Mouse (Mus musculus): ENCODE data around the gene Itgax.
"Not testable (repeated sequence)": the region's sequence is repeated elsewhere in the genome, so short reads cannot be mapped to it uniquely, and the experiment has no call there.

Gene Itgax

DNA sequence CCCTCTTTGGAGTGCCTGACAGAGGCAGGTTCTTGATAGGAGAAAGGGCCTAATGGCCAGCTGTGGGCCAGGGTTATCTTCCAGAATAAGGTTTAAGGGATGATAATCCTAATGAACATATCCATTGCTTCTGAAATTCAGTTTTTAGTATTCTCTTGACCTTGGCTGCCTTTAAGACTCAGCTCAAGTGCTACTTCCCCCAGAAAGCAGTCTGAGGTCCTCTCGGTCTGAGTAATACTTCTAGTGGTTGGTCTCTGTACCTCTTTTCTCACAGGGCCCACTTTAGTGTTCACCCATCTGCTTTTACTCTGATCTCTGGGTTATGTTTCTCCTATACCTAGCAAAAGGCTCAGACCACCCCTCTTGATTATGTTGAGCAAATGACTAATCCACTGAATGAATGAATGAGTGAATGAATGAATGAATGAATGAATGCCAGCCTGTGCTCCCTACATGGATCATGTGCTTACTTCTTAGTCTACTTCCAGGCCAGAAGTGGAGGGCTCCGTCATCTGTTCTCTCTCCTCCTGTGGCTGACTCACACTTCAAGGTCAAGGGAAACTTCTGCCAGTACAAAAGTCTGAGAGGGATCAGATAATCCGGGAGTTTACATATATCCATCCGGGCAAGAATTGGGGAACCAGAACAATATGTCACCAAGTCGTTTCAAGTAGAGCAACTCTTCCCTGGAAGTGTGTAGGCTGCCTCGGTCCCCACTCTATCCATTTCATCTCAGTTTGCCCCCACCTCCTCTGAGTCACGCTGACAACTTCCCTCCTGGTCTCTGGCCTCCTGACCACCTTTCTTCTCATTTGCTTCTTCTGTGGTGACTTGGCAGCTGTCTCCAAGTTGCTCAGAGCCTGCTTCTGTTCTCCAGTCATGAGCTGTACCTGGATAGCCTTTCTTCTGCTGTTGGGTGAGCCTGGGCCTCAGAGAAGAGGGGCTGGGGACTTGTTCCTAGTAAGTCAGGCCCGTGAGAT, at the start of gene Itgax:
Gene Itgax, plus strand, starts transcription at position 807 of the 980 bp plus-strand sequence.
- peak; percentile 9 for DNase-seq

DNA sequence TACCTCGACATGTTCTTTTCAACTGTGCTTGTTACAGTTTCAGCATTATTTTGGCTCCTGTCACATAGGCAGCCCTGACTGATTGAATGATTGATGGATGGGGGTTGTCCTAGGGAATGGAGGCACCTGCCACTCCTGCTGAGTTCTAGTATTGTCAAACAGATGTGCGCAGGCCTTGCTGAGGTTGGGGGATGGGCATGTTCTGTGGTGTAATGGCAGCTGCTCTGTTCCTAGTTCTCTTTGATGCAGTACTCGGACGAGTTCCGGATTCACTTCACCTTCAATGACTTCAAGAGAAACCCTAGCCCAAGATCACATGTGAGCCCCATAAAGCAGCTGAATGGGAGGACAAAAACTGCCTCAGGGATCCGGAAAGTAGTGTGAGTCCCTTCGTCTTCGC, 49.3 kb upstream of the Itgax start:
- DNase-seq: no peak

DNA sequence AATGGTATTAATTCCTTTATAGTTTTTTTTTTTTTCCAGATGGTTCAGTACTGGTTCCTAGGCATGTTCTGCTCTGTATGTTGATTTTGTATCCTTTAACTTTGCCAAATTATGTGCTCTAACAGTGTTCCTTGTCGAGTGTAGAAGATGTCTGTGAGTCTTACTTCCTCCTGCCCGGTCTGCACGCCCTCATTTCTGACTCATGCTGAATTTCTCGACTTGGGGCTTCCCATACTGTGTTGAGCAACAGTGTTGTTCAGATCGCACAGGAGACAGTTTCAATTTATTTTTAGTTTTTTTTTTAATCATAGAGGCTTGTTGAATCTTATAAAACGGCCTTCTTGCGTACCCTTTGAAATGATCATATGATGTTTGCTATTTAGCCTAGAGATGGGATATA, 40.2 kb upstream of the Itgax start:
- DNase-seq: no peak

DNA sequence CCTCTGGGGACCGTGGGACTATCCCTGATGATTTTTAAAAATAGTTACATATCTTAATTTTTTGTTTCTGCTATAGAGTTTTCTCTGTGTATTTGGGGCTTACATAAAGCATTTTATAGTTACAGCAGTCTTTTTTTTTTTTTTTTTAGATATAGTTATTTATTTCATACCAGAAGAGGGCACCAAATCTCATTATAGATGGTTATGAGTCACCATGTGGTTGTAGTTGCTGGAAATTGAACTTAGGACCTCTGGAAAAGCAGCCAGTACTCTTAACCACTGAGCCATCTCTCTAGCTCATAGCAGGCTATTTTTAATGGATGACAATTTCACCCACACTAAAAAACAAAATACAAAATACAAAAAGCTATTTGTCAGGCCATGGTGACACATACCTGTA, 31.2 kb upstream of the Itgax start:
- DNase-seq: no peak

DNA sequence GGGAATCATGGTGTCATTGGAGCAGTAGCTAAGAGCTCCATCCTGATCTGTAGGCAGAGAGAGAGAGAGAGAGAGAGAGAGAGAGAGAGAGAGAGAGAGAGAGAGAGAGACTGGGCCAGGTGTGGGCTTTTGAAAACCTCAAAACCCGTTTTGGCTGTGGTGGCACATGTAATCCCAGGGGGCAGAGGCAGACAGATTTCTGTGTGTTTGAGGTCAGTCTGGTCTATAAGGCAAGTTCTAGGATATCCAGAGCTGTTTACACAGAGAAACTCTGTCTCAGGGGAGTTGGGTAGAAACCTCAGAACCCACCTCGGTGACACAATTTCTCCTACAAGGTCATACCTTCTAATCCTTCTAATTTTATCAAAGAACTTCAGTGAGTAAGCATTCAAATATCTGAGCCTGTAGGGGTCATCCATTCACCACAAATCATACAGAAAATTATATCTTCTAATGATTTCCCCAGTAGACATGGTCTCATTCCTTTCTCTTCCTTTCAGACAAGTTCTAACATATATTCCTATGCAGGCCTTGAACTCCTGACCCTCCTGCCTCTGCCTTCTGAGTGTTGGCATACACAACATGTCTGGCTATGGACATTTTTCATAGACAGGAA, 28.5 kb upstream of the Itgax start:
- no peak for DNase-seq

DNA sequence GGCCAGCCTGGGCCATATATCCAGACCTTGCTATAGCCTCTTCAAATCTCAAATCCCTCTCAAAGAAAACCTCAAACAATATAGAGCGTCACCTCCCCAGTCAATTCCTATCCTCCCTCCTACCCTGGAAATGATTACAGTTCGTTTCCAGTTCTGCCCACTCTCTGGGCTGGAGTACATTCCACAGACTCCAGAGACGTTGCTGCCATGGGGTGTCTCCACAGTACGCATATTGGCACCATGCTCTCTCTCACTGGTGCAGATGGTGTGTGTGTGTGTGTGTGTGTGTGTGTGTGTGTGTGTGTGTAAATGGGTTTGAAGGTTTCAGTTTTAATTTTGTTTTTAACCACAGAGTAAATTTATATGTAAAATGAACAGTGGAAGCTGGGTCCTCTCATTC, 24.1 kb upstream of the Itgax start:
- DNase-seq: no peak

DNA sequence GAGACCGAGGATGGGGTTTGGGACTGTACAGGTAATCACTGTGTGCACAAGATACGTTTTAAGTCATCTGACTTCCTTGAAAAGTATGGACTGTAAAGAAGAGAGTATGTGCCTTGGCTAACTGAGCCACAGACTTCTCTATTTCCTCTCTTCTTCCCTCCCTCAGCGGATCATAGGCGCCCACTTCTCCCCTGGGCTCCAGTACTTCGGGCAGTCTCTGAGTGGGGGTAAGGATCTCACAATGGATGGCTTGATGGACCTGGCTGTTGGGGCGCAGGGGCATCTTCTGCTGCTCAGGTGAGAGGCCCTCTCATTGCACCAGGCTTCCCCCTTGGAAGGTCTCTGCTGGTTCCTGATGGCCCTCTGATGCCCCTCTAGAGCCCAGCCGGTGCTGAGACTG, 21.9 kb upstream of the Itgax start:
- peak; percentile 0 for DNase-seq

DNA sequence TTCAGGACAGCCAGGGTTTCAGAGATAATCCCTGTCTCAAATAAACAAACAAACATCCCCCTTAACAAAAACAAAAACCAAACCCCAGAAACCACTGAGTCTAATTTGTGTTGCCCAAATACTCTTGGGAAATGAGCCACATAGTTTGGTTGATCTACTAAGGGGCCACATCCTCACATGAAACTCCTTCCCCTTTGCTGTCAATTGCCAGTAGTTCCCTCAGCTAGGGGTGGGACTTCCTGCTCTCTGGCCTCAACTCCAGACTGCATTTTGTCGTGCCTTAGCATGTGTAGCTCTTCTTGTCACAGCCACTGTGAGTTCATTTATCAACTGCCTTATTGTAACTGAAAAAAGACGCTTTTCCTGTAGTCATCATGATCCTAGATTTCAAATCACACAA, 19.0 kb upstream of the Itgax start:
- DNase-seq: peak; percentile 3

DNA sequence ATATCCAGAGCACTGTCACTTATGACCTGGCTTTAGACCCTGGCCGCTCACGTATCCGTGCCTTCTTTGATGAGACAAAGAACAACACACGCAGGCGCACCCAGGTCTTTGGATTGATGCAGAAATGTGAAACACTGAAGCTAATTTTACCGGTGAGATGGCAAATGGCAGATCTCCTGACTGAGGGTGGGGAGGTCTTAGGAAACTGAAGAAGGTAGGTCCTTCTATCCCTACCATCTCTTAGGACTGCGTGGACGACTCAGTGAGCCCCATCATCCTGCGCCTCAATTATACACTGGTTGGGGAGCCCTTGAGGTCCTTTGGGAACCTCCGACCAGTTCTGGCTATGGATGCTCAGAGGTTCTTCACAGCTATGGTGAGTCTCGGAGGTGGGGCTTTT, 17.2 kb upstream of the Itgax start:
- DNase-seq: peak; percentile 0

DNA sequence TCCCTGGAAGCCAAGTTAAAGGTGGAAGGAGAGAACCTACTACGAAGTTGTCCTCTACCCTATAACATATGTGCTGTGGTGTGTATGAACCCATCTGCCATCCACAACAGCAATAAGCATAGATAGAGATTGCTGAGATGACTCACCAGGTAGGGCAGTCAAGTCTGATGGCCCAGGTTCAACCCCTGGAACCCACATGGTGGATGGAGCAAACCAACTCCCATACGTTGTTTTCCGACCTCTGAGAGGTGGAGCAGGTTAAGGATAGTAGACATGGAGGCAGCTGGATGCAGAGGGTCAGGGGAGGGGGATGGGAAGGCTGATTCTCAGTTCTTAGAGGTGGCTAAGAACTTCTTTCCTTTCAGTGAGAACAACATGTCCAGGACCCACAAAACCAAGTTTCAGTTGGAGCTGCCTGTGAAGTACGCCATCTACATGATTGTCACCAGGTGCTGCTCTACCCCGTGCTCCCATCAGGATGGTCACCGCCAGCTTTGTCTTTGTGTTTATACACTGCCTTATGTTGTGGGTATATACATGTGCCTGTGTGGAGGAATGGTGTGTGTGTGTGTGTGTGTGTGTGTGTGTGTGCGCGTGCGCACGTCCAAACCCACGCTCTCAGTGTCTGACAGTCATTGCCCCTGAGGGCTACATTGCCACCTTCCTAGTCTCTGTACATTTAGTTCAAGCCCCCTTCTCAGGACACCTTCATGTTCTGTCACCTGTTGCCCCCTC, 14.8 kb upstream of the Itgax start:
- peak; percentile 0 for DNase-seq

DNA sequence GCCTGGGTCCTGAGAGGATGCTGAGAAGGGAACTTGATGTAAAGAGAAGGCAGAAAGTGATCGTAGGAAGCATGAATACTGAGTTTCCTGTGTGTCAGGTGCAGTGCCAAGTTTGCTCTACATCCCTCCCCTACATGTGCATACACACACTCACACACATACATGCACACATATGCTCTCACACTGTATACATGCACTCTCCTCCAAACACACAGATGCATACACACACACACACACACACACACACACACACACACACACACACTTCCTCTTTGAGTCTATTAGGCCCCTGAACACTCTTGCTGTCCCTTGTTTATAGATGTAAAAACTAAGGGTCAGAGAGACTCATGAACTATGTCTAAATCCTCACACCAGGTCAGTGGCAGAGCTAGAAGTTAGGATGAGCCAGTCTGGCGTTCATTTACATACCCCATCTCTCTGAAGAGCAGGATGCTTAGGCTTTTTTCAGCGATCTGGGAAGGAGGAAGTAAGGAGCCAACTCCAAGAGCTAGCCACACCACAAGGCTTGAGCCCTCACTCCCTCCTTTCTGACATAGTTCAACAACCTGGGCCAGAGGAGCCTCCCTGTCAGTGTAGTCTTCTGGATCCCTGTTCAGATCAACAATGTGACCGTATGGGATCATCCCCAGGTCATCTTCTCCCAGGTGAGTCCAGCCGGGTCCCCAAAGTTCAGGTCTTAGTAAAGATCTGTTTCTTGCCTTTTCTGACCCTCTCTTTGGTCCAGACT, 14.0 kb upstream of the Itgax start:
- peak; percentile 1 for DNase-seq

DNA sequence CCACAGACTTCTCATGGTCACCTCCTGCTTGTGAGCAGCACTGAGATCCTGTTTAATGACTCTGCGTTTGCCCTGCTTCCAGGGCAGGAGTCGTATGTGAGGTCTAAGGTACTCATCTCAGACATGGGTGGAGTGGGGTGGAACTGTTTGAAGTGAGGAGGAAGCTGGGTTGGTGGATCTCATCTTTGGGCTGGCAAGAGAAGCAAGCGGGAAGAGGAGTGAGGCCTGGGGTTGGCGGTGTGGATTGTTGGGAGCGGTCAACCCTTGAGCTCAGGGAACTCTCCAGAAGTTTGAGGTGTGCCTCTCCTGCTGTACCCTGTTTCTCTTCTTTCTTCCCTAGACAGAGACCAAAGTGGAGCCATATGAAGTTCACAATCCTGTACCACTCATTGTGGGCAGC, 13.0 kb upstream of the Itgax start:
- peak; percentile 0 for DNase-seq

DNA sequence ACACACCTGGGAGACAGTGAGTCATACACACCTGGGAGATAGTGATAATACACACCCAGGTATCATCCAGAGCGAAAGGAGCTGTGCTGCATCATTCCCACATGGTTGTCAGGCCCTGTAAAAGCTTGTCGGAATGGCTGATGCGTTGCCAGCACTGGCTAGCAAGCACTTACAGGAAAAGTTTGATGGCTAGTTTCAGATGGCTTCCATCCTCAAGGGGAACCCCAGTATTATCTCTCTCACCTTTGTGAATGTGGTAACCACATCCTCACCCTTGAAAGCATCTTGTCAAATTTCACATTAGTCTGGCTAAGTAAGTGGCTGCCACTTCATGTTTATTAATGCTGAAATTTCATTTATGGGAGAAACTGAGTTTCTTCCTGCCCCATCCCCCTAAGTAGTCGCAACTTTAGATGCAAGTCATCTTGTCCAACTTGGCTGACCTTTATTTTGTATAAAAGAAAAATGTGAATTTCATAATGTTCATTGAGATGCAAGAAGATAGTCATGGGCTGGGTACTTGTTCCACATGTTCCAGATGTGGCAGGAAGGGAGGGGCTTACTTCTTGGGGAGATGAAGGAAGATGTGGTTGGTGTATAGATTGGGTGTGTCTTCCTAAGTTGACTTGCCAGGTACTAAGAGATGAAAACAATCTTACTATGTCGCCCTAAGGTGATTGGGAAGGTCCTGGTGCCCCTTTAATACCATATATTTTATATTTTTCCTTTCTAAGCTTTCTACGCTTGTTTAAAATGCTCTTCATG, 9.4 kb upstream of the Itgax start:
- no peak for DNase-seq

DNA sequence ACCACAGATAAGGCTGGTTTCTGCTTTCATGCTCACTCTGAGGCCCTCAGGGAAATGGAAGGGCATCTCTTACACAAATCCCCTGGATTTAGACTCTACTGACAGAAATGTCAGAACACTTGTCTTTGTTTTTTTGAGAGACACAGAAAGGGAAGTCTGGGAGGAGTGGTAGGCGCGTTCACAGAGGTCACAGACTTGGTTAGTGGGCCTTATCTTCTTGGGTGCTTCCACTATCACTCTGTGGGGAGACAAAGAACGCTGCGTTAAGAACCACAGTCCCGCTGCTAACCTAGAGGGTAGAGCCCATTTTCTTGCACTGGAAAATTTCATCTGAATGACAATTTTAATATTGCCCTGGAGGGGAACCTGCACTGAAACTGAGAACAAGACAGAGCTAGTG, 2.8 kb downstream of the Itgax start:
- DNase-seq: no peak

DNA sequence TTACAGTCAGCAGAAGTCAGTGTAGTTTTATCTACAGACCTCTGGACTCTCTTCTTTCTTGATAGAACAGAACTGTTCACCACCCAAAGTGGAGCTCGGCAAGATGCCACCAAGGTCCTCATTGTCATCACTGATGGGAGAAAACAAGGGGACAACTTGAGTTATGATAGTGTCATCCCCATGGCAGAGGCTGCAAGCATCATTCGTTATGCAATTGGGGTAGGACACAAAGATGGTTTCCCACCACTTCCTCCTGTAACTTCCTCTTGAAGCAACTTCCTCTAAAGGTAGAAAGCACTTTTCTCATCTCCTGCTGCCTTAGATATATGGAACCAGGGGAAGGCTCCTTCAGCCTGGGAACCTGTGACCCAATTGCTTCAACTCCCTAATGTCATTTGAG, 4.2 kb downstream of the Itgax start:
- no peak for DNase-seq

DNA sequence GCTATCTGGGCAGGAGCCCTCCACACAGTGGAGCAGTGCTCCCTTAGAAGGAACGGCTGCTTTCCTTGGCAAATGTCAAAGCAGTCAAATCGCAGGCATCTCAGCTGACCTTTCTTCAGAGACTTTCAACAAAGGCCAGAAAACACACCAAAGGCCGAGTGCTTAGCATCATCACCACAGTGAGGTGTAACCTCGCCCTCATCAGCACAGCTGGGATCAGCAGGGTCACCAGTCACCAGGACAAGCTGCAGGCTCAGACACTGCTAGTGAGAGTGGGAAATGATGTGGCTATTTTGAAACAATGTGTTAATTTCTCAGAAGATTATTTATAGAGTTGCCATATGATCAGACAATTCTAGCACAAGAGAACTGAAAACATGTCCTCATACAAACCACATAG, 7.6 kb downstream of the Itgax start:
- DNase-seq: no peak

DNA sequence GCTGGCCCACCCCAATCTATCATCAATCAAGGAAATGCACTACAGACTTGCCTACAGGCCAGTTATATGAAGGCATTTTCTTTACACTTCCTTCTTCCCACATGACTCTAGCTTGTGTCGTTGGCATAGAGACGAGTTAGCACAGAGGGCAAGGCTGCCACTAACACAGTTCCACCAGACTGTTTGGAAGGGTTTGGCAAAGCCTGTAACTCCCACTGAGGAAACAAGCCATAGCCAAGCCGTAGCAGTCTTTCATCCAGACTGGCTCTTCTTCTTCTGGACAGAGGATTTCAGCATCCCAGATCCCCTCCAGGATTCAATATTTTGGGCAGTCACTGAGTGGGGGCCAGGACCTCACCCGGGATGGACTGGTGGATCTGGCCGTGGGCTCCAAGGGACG, 10.3 kb downstream of the Itgax start:
- no peak for DNase-seq

DNA sequence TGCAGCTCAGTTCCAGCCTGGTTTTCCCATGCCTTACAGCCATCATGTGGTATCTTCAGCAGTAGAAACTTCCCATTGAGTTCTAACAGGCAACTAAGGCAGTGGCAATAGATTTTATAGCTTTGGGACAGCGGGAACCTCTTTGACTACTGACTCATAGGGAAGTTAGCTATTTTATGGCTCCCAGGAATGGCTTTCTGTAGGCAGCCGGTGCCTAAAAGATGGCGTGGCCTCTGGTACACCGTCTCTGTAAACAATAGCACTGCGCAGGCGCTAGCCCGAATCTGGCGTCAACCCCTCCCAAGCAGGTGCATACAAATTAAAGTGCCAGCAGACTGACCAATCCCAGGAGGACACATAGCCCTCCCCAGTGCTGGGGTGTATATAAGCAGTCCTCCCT, 21.6 kb downstream of the Itgax start:
- DNase-seq: no peak

DNA sequence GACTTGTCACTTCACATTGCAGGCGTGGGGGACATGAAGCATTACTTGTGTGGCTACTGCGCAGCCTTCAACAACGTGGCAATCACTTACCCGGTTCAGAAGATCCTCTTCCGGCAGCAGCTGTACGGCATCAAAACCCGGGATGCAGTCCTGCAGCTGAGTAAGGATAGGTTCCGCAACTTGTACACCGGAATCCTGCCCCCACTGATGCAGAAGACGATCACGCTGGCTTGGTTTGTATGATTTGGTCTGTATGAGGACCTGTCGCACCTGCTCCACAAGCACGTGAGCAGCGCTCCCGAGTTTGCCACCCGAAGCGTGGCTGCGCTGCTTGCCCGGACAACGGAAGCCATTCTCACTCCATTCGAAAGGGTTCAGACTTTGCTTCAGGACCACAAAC, 24.7 kb downstream of the Itgax start, which contains the start of gene Itgad:
Gene Itgad, plus strand, starts transcription at position 301 of the 400 bp plus-strand sequence.
- no peak for DNase-seq

DNA sequence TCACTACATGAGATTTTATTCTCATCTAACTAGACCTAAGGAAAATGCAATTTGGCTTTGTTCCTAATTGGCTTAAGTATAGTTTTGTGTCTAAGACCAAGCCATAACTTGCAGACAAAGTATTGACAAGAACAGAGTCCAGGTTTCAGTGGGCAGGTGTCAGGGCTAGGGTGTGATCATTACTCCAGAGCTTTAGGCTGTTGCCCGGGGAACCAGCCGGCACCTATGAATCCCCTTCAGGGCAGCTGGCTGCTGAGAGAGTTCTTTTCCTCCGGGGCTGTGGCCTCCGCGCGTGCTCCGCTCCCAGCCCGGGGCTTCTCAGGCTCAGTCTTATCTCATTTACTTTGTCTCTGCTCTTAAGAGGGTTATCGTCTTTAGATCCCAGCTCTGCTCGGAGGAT, 25.6 kb downstream of the Itgax start:
- DNase-seq: no peak

DNA sequence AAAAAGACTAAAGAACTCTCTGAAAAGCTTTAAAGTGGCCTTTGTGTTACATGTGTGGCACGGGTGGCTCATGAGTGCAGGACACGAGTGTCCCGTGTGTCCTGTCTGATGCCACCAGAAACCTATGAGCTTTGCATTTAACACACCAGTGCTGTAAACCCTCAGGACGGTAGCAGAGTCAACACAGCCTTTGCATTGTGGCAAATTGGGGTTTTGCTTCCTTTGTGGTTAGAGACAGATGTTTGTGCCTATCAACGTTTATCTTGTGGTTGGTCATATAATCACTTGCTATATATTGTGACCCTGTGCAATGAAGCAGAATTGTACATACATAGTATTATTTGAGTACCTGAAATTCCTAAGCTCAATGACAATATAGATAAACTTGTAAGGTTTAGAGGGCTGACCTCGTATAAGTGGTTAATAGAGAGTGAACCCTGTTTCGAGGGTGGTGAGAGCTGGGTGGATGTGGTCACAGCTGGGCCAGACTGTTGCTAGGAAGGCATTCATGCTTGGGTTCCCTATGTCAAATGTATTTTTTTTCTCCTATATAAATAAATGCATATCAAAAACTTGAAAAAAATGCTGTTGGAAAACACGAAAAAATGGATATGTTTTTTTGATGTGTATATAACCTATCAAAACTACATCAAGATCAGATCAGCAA, 29.5 kb downstream of the Itgax start:
- DNase-seq: not testable (repeated sequence)

DNA sequence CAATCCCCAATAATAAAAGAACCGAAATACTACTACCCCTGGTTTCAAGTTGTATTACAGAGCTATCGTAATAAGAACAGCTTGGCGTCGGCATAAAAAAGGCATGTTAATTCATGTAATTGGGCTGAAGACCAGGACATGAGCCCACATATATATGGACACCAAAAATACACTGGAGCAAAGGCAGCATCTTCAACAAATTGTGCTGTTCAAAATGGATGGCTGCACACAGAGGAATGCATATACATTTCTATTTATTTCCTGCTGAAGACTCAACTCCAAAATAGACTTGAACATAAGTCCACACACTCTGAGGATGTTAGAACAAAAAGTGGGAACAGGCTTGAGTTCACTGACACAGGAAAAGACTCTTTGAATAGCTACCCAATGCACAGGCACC, 34.7 kb downstream of the Itgax start:
- DNase-seq: no peak
